Mouse (Mus musculus): ENCODE data around the gene Jag2. TPM values are rescaled to one million over a fixed set of nuclear protein-coding genes. Genes with fewer than 3 reads are reported as not detected.

The Jag2 gene
- total RNA-seq, 2 experiments from 2014 or later: 15.2 to 18.3 TPM

- peak; percentile 42 to 60 for DNase-seq (ENCODE audit: low spot score in 2 of 2)
Measured at GRCm38 (mm10) chr12:112941776-112942713, 12.5 kb upstream of the Jag2 start, which contains the start of gene Nudt14. Gene Nudt14, minus strand, starts transcription at chr12:112942124.

- DNase-seq (ENCODE audit: low spot score in 2 of 2): no peak
Measured at GRCm38 (mm10) chr12:112941156-112941775, 11.7 kb upstream of the Jag2 start.

- no peak for DNase-seq (ENCODE audit: low spot score in 2 of 2)
Measured at GRCm38 (mm10) chr12:112940710-112941109, 11.1 kb upstream of the Jag2 start.

GRCm38 (mm10) chr12:112940238-112940637 is 10.7 kb upstream of the Jag2 start:
- no peak for DNase-seq (ENCODE audit: low spot score in 2 of 2)

GRCm38 (mm10) chr12:112938873-112939565 is 9.4 kb upstream of the Jag2 start:
- no peak for DNase-seq (ENCODE audit: low spot score in 2 of 2)

- no peak for DNase-seq (ENCODE audit: low spot score in 2 of 2)
Measured at GRCm38 (mm10) chr12:112938366-112938765, 8.8 kb upstream of the Jag2 start.

GRCm38 (mm10) chr12:112937906-112938305 is 8.3 kb upstream of the Jag2 start:
- DNase-seq (ENCODE audit: low spot score in 2 of 2): no peak

- no peak for DNase-seq (ENCODE audit: low spot score in 2 of 2)
Measured at GRCm38 (mm10) chr12:112932647-112933046, 3.1 kb upstream of the Jag2 start.

- DNase-seq (ENCODE audit: low spot score in 2 of 2): no peak
Measured at GRCm38 (mm10) chr12:112928401-112929241, 955 bp downstream of the Jag2 start.

GRCm38 (mm10) chr12:112927265-112927664 is 2.3 kb downstream of the Jag2 start:
- no peak for DNase-seq (ENCODE audit: low spot score in 2 of 2)

- DNase-seq (ENCODE audit: low spot score in 2 of 2): no peak
Measured at GRCm38 (mm10) chr12:112925950-112926349, 3.6 kb downstream of the Jag2 start.

GRCm38 (mm10) chr12:112922541-112922940 is 7.0 kb downstream of the Jag2 start:
- no peak for DNase-seq (ENCODE audit: low spot score in 2 of 2)

GRCm38 (mm10) chr12:112921518-112921917 is 8.1 kb downstream of the Jag2 start:
- DNase-seq (ENCODE audit: low spot score in 2 of 2): no peak

- DNase-seq (ENCODE audit: low spot score in 2 of 2): no peak
Measured at GRCm38 (mm10) chr12:112917906-112918305, 11.7 kb downstream of the Jag2 start.

GRCm38 (mm10) chr12:112917486-112917885 is 12.1 kb downstream of the Jag2 start:
- no peak for DNase-seq (ENCODE audit: low spot score in 2 of 2)

- no peak for DNase-seq (ENCODE audit: low spot score in 2 of 2)
Measured at GRCm38 (mm10) chr12:112916698-112917400, 12.7 kb downstream of the Jag2 start.

GRCm38 (mm10) chr12:112915587-112915986 is 14.0 kb downstream of the Jag2 start:
- no peak for DNase-seq (ENCODE audit: low spot score in 2 of 2)

GRCm38 (mm10) chr12:112914527-112914926 is 15.0 kb downstream of the Jag2 start:
- DNase-seq (ENCODE audit: low spot score in 2 of 2): no peak

- no peak for DNase-seq (ENCODE audit: low spot score in 2 of 2)
Measured at GRCm38 (mm10) chr12:112912951-112913745, 16.4 kb downstream of the Jag2 start.

Data from adrenal gland, postnatal 4 days (tissue).